Mouse (Mus musculus) layer of hippocampus, adult 2 months (tissue): ENCODE measurements around the gene Schip1. TPM values are rescaled to one million over a fixed set of nuclear protein-coding genes. Genes with fewer than 3 reads are reported as not detected.

ENCODE experiments used
- DNase-seq, 2 experiments: peaks; one replicate each; pipeline ENCODE4 v3.0.0; 2022; ENCODE audit warnings: low spot score in 2 of 2
- H3K27ac ChIP-seq: fragments of 200-600 bp; 2 replicates; pipeline ENCODE4 v1.8.1; 2022
- H3K4me3 ChIP-seq: fragments of 200-600 bp; 2 replicates; pipeline ENCODE4 v1.8.1; 2022; ENCODE audit warnings: mild to moderate bottlenecking
- CTCF ChIP-seq: fragments of 200-600 bp; conservative IDR thresholded peaks from 2 replicates; pipeline ENCODE4 v1.8.1; 2022; ENCODE audit warnings: antibody characterized with exemption, mild to moderate bottlenecking, moderate library complexity
- total RNA-seq, 2 experiments: library from RNA; stranded (reverse); gene quantifications; 2 replicates each; pipeline ENCODE4 v1.2.3; 2021

Gene Schip1
- total RNA-seq, 2 experiments from 2014 or later = 276 to 283 TPM

GRCm38 (mm10) chr3:68555087-68555662, 490.6 kb downstream of the Schip1 start:
- no peak overlapping the region for H3K27ac ChIP-seq
- no peak for TF ChIP-seq CTCF
- no peak for DNase-seq
- no peak overlapping the region for H3K4me3 ChIP-seq

GRCm38 (mm10) chr3:68556891-68557290, 492.3 kb downstream of the Schip1 start:
- no peak for TF ChIP-seq CTCF
- Histone ChIP-seq H3K27ac (no peak overlapping the region), H3K4me3 (no peak overlapping the region)
- no peak for DNase-seq

- H3K4me3 ChIP-seq = no peak overlapping the region
- no peak overlapping the region for H3K27ac ChIP-seq
- DNase-seq = no peak
- no peak for TF ChIP-seq CTCF
Observed at GRCm38 (mm10) chr3:68558744-68559143, 494.1 kb downstream of the Schip1 start.

- no peak overlapping the region for H3K27ac ChIP-seq
- no peak for TF ChIP-seq CTCF
- no peak for DNase-seq
- H3K4me3 ChIP-seq = no peak overlapping the region
Observed at GRCm38 (mm10) chr3:68560057-68560456, 495.5 kb downstream of the Schip1 start.

- peak; percentile 64 for TF ChIP-seq CTCF
- Histone ChIP-seq H3K4me3 (no peak overlapping the region), H3K27ac (no peak overlapping the region)
- no peak for DNase-seq
Observed at GRCm38 (mm10) chr3:68562838-68563237, 498.2 kb downstream of the Schip1 start.

GRCm38 (mm10) chr3:68563922-68564321, 499.3 kb downstream of the Schip1 start:
- no peak for TF ChIP-seq CTCF
- peak overlapping the region; percentile 44; the same call in 1 of the 2 replicates for H3K27ac ChIP-seq
- DNase-seq = no peak
- H3K4me3 ChIP-seq = no peak overlapping the region

GRCm38 (mm10) chr3:68564978-68565674, 500.5 kb downstream of the Schip1 start:
- DNase-seq = no peak
- Histone ChIP-seq H3K4me3 (no peak overlapping the region), H3K27ac (peak overlapping the region; percentile 44; the same call in 1 of the 2 replicates)
- no peak for TF ChIP-seq CTCF

- no peak overlapping the region for H3K4me3 ChIP-seq
- no peak for TF ChIP-seq CTCF
- H3K27ac ChIP-seq = peak overlapping the region; percentile 44; the same call in 1 of the 2 replicates
- DNase-seq = no peak
Observed at GRCm38 (mm10) chr3:68565675-68566055, 501.1 kb downstream of the Schip1 start.

- DNase-seq = no peak
- Histone ChIP-seq H3K4me3 (no peak overlapping the region), H3K27ac (no peak overlapping the region)
- TF ChIP-seq CTCF = no peak
Observed at GRCm38 (mm10) chr3:68567581-68567980, 503.0 kb downstream of the Schip1 start.

GRCm38 (mm10) chr3:68568149-68568548, 503.5 kb downstream of the Schip1 start:
- peak overlapping the region; percentile 21; the same call in 1 of the 2 replicates for H3K27ac ChIP-seq
- DNase-seq = no peak
- TF ChIP-seq CTCF = no peak
- no peak overlapping the region for H3K4me3 ChIP-seq

GRCm38 (mm10) chr3:68568716-68569115, 504.1 kb downstream of the Schip1 start:
- DNase-seq = no peak
- TF ChIP-seq CTCF = no peak
- Histone ChIP-seq H3K4me3 (no peak overlapping the region), H3K27ac (peak overlapping the region; percentile 21; the same call in 1 of the 2 replicates)

GRCm38 (mm10) chr3:68570319-68570718, 505.7 kb downstream of the Schip1 start:
- peak overlapping the region; percentile 44; the same call in 1 of the 2 replicates for H3K27ac ChIP-seq
- no peak for DNase-seq
- TF ChIP-seq CTCF = no peak
- no peak overlapping the region for H3K4me3 ChIP-seq

GRCm38 (mm10) chr3:68572249-68573225, 507.9 kb downstream of the Schip1 start:
- TF ChIP-seq CTCF = no peak
- H3K4me3 ChIP-seq = peak overlapping the region; percentile 75
- DNase-seq = peak; percentile 92 to 93
- peak overlapping the region; percentile 99 for H3K27ac ChIP-seq
